Mouse (Mus musculus): ENCODE measurements at regions not wholly inside any gene's neighbourhood (a gene's known extent, or its start where the extent isn't known, plus 50 kb on each side); places are given as distances from the start of the nearest gene placed in this dataset.

GRCm38 (mm10) chr3:60741379-60741778 is 261.2 kb upstream of the P2ry1 start:
- H3K4me3 ChIP-seq (ENCODE audit: low read depth, low read length) = no peak overlapping the region
- no peak overlapping the region for H3K27ac ChIP-seq (ENCODE audit: low read depth, low read length)
- no peaks in the 10 kb centered on the region for H3K27me3 ChIP-seq (replicated peaks; ENCODE audit: control insufficient read depth, insufficient read depth, low read length)
- no peaks in the 10 kb centered on the region for H3K4me1 ChIP-seq (replicated peaks; ENCODE audit: control insufficient read depth, insufficient read depth, low read length)
- WGBS = 70% methylated on average over 5 of the region's 5 CpGs
- H3K9ac ChIP-seq (ENCODE audit: low read depth, low read length) = no peak overlapping the region
- no peak for TF ChIP-seq CTCF (IDR thresholded peaks at IDR 0.05; ENCODE audit: low read depth)
- no peaks in the 10 kb centered on the region for H3K36me3 ChIP-seq (ENCODE audit: control insufficient read depth, insufficient read depth)
- no peaks in the 10 kb centered on the region for H3K9me3 ChIP-seq (ENCODE audit: control insufficient read depth)
- no peak overlapping the region for H3K4me2 ChIP-seq (replicated peaks; ENCODE audit: low read depth)
- ATAC-seq = no peak

GRCm38 (mm10) chr3:60742232-60742631 is 260.4 kb upstream of the P2ry1 start:
- Histone ChIP-seq H3K4me1 (replicated peaks; ENCODE audit: control insufficient read depth, insufficient read depth, low read length) (no peaks in the 10 kb centered on the region), H3K4me2 (replicated peaks; ENCODE audit: low read depth) (no peak overlapping the region), H3K36me3 (ENCODE audit: control insufficient read depth, insufficient read depth) (no peaks in the 10 kb centered on the region), H3K9ac (ENCODE audit: low read depth, low read length) (no peak overlapping the region), H3K4me3 (ENCODE audit: low read depth, low read length) (no peak overlapping the region), H3K27me3 (replicated peaks; ENCODE audit: control insufficient read depth, insufficient read depth, low read length) (no peaks in the 10 kb centered on the region), H3K27ac (ENCODE audit: low read depth, low read length) (no peak overlapping the region), H3K9me3 (ENCODE audit: control insufficient read depth) (no peaks in the 10 kb centered on the region)
- ATAC-seq = no peak
- no peak for TF ChIP-seq CTCF (IDR thresholded peaks at IDR 0.05; ENCODE audit: low read depth)
- 89% methylated on average over 2 of the region's 2 CpGs for WGBS

GRCm38 (mm10) chr3:60745075-60745474 is 257.5 kb upstream of the P2ry1 start:
- Histone ChIP-seq H3K4me1 (replicated peaks; ENCODE audit: control insufficient read depth, insufficient read depth, low read length) (no peaks in the 10 kb centered on the region), H3K27me3 (replicated peaks; ENCODE audit: control insufficient read depth, insufficient read depth, low read length) (no peaks in the 10 kb centered on the region), H3K4me3 (ENCODE audit: low read depth, low read length) (no peak overlapping the region), H3K9me3 (ENCODE audit: control insufficient read depth) (no peaks in the 10 kb centered on the region), H3K36me3 (ENCODE audit: control insufficient read depth, insufficient read depth) (no peaks in the 10 kb centered on the region), H3K9ac (ENCODE audit: low read depth, low read length) (no peak overlapping the region), H3K27ac (ENCODE audit: low read depth, low read length) (no peak overlapping the region), H3K4me2 (replicated peaks; ENCODE audit: low read depth) (no peak overlapping the region)
- no peak for ATAC-seq
- TF ChIP-seq CTCF (IDR thresholded peaks at IDR 0.05; ENCODE audit: low read depth) = no peak
- WGBS = 95% methylated on average over 1 of the region's 1 CpGs

- H3K4me1 ChIP-seq (replicated peaks; ENCODE audit: control insufficient read depth, insufficient read depth, low read length) = no peaks in the 10 kb centered on the region
- H3K27me3 ChIP-seq (replicated peaks; ENCODE audit: control insufficient read depth, insufficient read depth, low read length) = no peaks in the 10 kb centered on the region
- H3K4me2 ChIP-seq (replicated peaks; ENCODE audit: low read depth) = no peak overlapping the region
- H3K9me3 ChIP-seq (ENCODE audit: control insufficient read depth) = no peaks in the 10 kb centered on the region
- H3K4me3 ChIP-seq (ENCODE audit: low read depth, low read length) = no peak overlapping the region
- H3K9ac ChIP-seq (ENCODE audit: low read depth, low read length) = no peak overlapping the region
- H3K27ac ChIP-seq (ENCODE audit: low read depth, low read length) = no peak overlapping the region
- TF ChIP-seq CTCF (IDR thresholded peaks at IDR 0.05; ENCODE audit: low read depth) = no peak
- no peaks in the 10 kb centered on the region for H3K36me3 ChIP-seq (ENCODE audit: control insufficient read depth, insufficient read depth)
- WGBS = 32% methylated on average over 2 of the region's 2 CpGs
- ATAC-seq = no peak
Observed at GRCm38 (mm10) chr3:60758568-60758967, 244.0 kb upstream of the P2ry1 start.

- H3K27ac ChIP-seq (ENCODE audit: low read depth, low read length) = no peak overlapping the region
- TF ChIP-seq CTCF (IDR thresholded peaks at IDR 0.05; ENCODE audit: low read depth) = no peak
- no peaks in the 10 kb centered on the region for H3K4me1 ChIP-seq (replicated peaks; ENCODE audit: control insufficient read depth, insufficient read depth, low read length)
- no peak overlapping the region for H3K4me2 ChIP-seq (replicated peaks; ENCODE audit: low read depth)
- H3K9me3 ChIP-seq (ENCODE audit: control insufficient read depth) = no peaks in the 10 kb centered on the region
- H3K9ac ChIP-seq (ENCODE audit: low read depth, low read length) = no peak overlapping the region
- no peaks in the 10 kb centered on the region for H3K36me3 ChIP-seq (ENCODE audit: control insufficient read depth, insufficient read depth)
- no peak for ATAC-seq
- H3K4me3 ChIP-seq (ENCODE audit: low read depth, low read length) = no peak overlapping the region
- H3K27me3 ChIP-seq (replicated peaks; ENCODE audit: control insufficient read depth, insufficient read depth, low read length) = no peaks in the 10 kb centered on the region
Observed at GRCm38 (mm10) chr3:60759046-60759445, 243.5 kb upstream of the P2ry1 start.

GRCm38 (mm10) chr3:60762874-60763273 is 239.7 kb upstream of the P2ry1 start:
- 61% methylated on average over 4 of the region's 4 CpGs for WGBS
- Histone ChIP-seq H3K9me3 (ENCODE audit: control insufficient read depth) (no peaks in the 10 kb centered on the region), H3K4me2 (replicated peaks; ENCODE audit: low read depth) (no peak overlapping the region), H3K27ac (ENCODE audit: low read depth, low read length) (no peak overlapping the region), H3K9ac (ENCODE audit: low read depth, low read length) (no peak overlapping the region), H3K4me3 (ENCODE audit: low read depth, low read length) (no peak overlapping the region), H3K27me3 (replicated peaks; ENCODE audit: control insufficient read depth, insufficient read depth, low read length) (no peaks in the 10 kb centered on the region), H3K4me1 (replicated peaks; ENCODE audit: control insufficient read depth, insufficient read depth, low read length) (no peaks in the 10 kb centered on the region), H3K36me3 (ENCODE audit: control insufficient read depth, insufficient read depth) (no peaks in the 10 kb centered on the region)
- TF ChIP-seq CTCF (IDR thresholded peaks at IDR 0.05; ENCODE audit: low read depth) = peak; percentile 81
- ATAC-seq = no peak

- Histone ChIP-seq H3K4me1 (replicated peaks; ENCODE audit: control insufficient read depth, insufficient read depth, low read length) (no peaks in the 10 kb centered on the region), H3K27ac (ENCODE audit: low read depth, low read length) (no peak overlapping the region), H3K36me3 (ENCODE audit: control insufficient read depth, insufficient read depth) (no peaks in the 10 kb centered on the region), H3K9me3 (ENCODE audit: control insufficient read depth) (no peaks in the 10 kb centered on the region), H3K4me2 (replicated peaks; ENCODE audit: low read depth) (no peak overlapping the region), H3K27me3 (replicated peaks; ENCODE audit: control insufficient read depth, insufficient read depth, low read length) (no peaks in the 10 kb centered on the region), H3K9ac (ENCODE audit: low read depth, low read length) (no peak overlapping the region), H3K4me3 (ENCODE audit: low read depth, low read length) (no peak overlapping the region)
- WGBS = 64% methylated on average over 4 of the region's 4 CpGs
- peak; percentile 34 for TF ChIP-seq CTCF (IDR thresholded peaks at IDR 0.05; ENCODE audit: low read depth)
- no peak for ATAC-seq
Observed at GRCm38 (mm10) chr3:60765079-60765478, 237.5 kb upstream of the P2ry1 start.

Data from intestine, postnatal 0 days (tissue).